Mouse (Mus musculus) gastrocnemius, postnatal 4 days (tissue): ENCODE measurements around the gene Rasa2. TPM values are rescaled to one million over a fixed set of nuclear protein-coding genes. Genes with fewer than 3 reads are reported as not detected.
"Not testable (repeated sequence)": the region's sequence is repeated elsewhere in the genome, so short reads cannot be mapped to it uniquely, and the experiment has no call there.

ENCODE experiments used
- DNase-seq, 2 experiments: peaks; one replicate each; pipeline ENCODE4 v3.0.0; 2021 to 2022; ENCODE audit warnings: low spot score in 2 of 2, mixed read lengths in 2 of 2
- total RNA-seq, 2 experiments: library from RNA; stranded (reverse); gene quantifications; 2 replicates each; pipeline ENCODE4 v1.2.3; 2021

Gene Rasa2
- total RNA-seq, 2 experiments from 2014 or later = 9.7 to 9.8 TPM

- DNase-seq = no peak
Observed at GRCm38 (mm10) chr9:96592670-96593600, 38.5 kb downstream of the Rasa2 start.

- no peak for DNase-seq
Observed at GRCm38 (mm10) chr9:96589346-96589745, 42.1 kb downstream of the Rasa2 start.

GRCm38 (mm10) chr9:96583496-96583895 is 47.9 kb downstream of the Rasa2 start:
- no peak for DNase-seq

- DNase-seq = no peak
Observed at GRCm38 (mm10) chr9:96583076-96583475, 48.3 kb downstream of the Rasa2 start.

GRCm38 (mm10) chr9:96578190-96578589 is 53.2 kb downstream of the Rasa2 start:
- no peak for DNase-seq

GRCm38 (mm10) chr9:96577674-96578073 is 53.7 kb downstream of the Rasa2 start:
- DNase-seq = no peak

GRCm38 (mm10) chr9:96573252-96573651 is 58.2 kb downstream of the Rasa2 start:
- DNase-seq = no peak

GRCm38 (mm10) chr9:96572754-96573153 is 58.7 kb downstream of the Rasa2 start:
- no peak for DNase-seq

GRCm38 (mm10) chr9:96566470-96566996 is 64.9 kb downstream of the Rasa2 start:
- DNase-seq = no peak

GRCm38 (mm10) chr9:96563501-96563900 is 67.9 kb downstream of the Rasa2 start:
- no peak for DNase-seq

- no peak for DNase-seq
Observed at GRCm38 (mm10) chr9:96559148-96559547, 72.3 kb downstream of the Rasa2 start.

GRCm38 (mm10) chr9:96558594-96558993 is 72.8 kb downstream of the Rasa2 start:
- no peak for DNase-seq

GRCm38 (mm10) chr9:96554095-96554494 is 77.3 kb downstream of the Rasa2 start:
- DNase-seq = no peak

GRCm38 (mm10) chr9:96545410-96545809 is 86.0 kb downstream of the Rasa2 start:
- DNase-seq = no peak

GRCm38 (mm10) chr9:96543643-96544640 is 87.5 kb downstream of the Rasa2 start:
- peak in 1 of 2 experiments; percentile 65 for DNase-seq

- peak in 1 of 2 experiments; percentile 38 for DNase-seq
Observed at GRCm38 (mm10) chr9:96538916-96539315, 92.5 kb downstream of the Rasa2 start.

GRCm38 (mm10) chr9:96537615-96537919 is 93.8 kb downstream of the Rasa2 start:
- no peak for DNase-seq

- DNase-seq = peak in 1 of 2 experiments; percentile 68
Observed at GRCm38 (mm10) chr9:96536895-96537614, 94.4 kb downstream of the Rasa2 start.

GRCm38 (mm10) chr9:96536093-96536492 is 95.3 kb downstream of the Rasa2 start:
- not testable (repeated sequence) for DNase-seq

GRCm38 (mm10) chr9:96535431-96535830 is 96.0 kb downstream of the Rasa2 start:
- no peak for DNase-seq

GRCm38 (mm10) chr9:96534256-96534655 is 97.2 kb downstream of the Rasa2 start:
- no peak for DNase-seq
